Mouse (Mus musculus): ENCODE measurements around the gene Alpl. TPM values are rescaled to one million over a fixed set of nuclear protein-coding genes. Genes with fewer than 3 reads are reported as not detected.

Alpl gene
- polyA plus RNA-seq, 1 experiment, result 569 TPM

GRCm38 (mm10) chr4:137763920-137764495 is 32.2 kb downstream of the Alpl start:
- WGBS, result 53% methylated on average over 8 of the region's 8 CpGs
- Histone ChIP-seq H3K4me1 (ENCODE audit: control insufficient read depth, insufficient read depth, low read length) (peaks cover 9% of the 10 kb centered on the region; the same call in 1 of the 2 replicates), H3K36me3 (ENCODE audit: control insufficient read depth, insufficient read depth, low read length) (no peaks in the 10 kb centered on the region), H3K27ac (ENCODE audit: insufficient read depth, low read depth, low read length) (no peak overlapping the region), H3K4me3 (ENCODE audit: insufficient read depth, low read depth, low read length) (no peak overlapping the region), H3K27me3 (replicated peaks; ENCODE audit: control insufficient read depth, insufficient read depth, low read length) (no peaks in the 10 kb centered on the region)
- peak; percentile 60 for DNase-seq
- TF ChIP-seq CTCF (conservative IDR thresholded peaks at IDR 0.05; ENCODE audit: insufficient read depth, insufficient read length, low read depth, low read length) (no peak), POLR2A (IDR thresholded peaks at IDR 0.05; ENCODE audit: low read depth, low read length) (no peak)

DNA sequence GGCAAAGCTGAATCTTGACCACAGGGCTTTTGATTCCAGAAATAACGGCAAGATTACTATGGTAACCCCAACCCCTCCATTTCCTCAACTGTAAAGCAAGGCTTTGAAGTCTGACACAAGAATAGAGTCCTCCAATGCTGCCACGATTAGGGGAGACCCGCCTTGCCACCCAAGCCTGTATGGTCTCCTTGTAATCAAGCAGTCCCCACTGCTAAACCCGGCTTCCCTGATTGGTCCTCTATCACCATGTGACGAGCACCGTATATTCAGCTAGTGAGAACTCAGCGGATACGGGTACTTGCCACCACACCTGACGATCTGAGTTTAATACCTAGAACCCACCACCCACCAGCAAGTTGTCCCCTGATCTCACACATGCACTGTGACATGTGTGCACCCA is 33.3 kb downstream of the Alpl start:
- Histone ChIP-seq H3K27me3 (replicated peaks; ENCODE audit: control insufficient read depth, insufficient read depth, low read length) (no peaks in the 10 kb centered on the region), H3K4me1 (ENCODE audit: control insufficient read depth, insufficient read depth, low read length) (peaks cover 7% of the 10 kb centered on the region; the same call in 1 of the 2 replicates), H3K36me3 (ENCODE audit: control insufficient read depth, insufficient read depth, low read length) (no peaks in the 10 kb centered on the region), H3K27ac (ENCODE audit: insufficient read depth, low read depth, low read length) (no peak overlapping the region), H3K4me3 (ENCODE audit: insufficient read depth, low read depth, low read length) (no peak overlapping the region)
- TF ChIP-seq POLR2A (IDR thresholded peaks at IDR 0.05; ENCODE audit: low read depth, low read length) (no peak), CTCF (conservative IDR thresholded peaks at IDR 0.05; ENCODE audit: insufficient read depth, insufficient read length, low read depth, low read length) (no peak)
- no peak for DNase-seq
- 84% methylated on average over 9 of the region's 9 CpGs for WGBS

GRCm38 (mm10) chr4:137754446-137754845 is 41.7 kb downstream of the Alpl start:
- peak; percentile 56 for DNase-seq
- WGBS, result 48% methylated on average over 2 of the region's 2 CpGs
- Histone ChIP-seq H3K4me1 (ENCODE audit: control insufficient read depth, insufficient read depth, low read length) (peaks cover 3% of the 10 kb centered on the region; the same call in 1 of the 2 replicates), H3K27ac (ENCODE audit: insufficient read depth, low read depth, low read length) (no peak overlapping the region), H3K4me3 (ENCODE audit: insufficient read depth, low read depth, low read length) (no peak overlapping the region), H3K27me3 (replicated peaks; ENCODE audit: control insufficient read depth, insufficient read depth, low read length) (no peaks in the 10 kb centered on the region), H3K36me3 (ENCODE audit: control insufficient read depth, insufficient read depth, low read length) (no peaks in the 10 kb centered on the region)
- TF ChIP-seq CTCF (conservative IDR thresholded peaks at IDR 0.05; ENCODE audit: insufficient read depth, insufficient read length, low read depth, low read length) (no peak), POLR2A (IDR thresholded peaks at IDR 0.05; ENCODE audit: low read depth, low read length) (no peak)

DNA sequence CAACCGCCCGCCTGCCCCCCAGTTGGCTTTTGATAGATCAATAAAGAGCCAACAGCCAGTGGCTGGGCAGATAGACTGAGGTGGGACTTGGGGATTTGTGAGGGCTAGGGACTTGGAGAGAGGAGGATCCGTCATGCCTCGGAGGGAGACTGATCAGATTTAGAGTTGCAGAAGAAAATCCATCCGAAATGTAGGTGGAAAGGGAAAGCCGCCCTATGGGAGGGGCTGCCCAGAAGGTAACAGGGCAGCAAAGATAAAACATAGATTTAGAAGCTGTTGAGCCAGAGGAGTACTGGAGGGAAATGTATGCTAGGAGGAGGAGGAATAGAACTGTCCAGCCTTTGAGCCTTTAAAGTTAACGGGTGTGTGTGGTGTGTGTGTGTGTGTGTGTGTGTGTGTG is 43.0 kb downstream of the Alpl start:
- no peak for TF ChIP-seq CTCF (conservative IDR thresholded peaks at IDR 0.05; ENCODE audit: insufficient read depth, insufficient read length, low read depth, low read length)
- TF ChIP-seq POLR2A (IDR thresholded peaks at IDR 0.05; ENCODE audit: low read depth, low read length), result no peak
- 78% methylated on average over 7 of the region's 7 CpGs for WGBS
- H3K4me1 ChIP-seq (ENCODE audit: control insufficient read depth, insufficient read depth, low read length), result peaks cover 3% of the 10 kb centered on the region; the same call in 1 of the 2 replicates

GRCm38 (mm10) chr4:137752471-137752870 is 43.7 kb downstream of the Alpl start:
- no peak overlapping the region for H3K27ac ChIP-seq (ENCODE audit: insufficient read depth, low read depth, low read length)
- H3K36me3 ChIP-seq (ENCODE audit: control insufficient read depth, insufficient read depth, low read length), result no peaks in the 10 kb centered on the region
- no peak for DNase-seq
- peaks cover 8% of the 10 kb centered on the region; the same call in 1 of the 2 replicates for H3K4me1 ChIP-seq (ENCODE audit: control insufficient read depth, insufficient read depth, low read length)
- no peaks in the 10 kb centered on the region for H3K27me3 ChIP-seq (replicated peaks; ENCODE audit: control insufficient read depth, insufficient read depth, low read length)
- WGBS, result 84% methylated on average over 15 of the region's 15 CpGs
- H3K4me3 ChIP-seq (ENCODE audit: insufficient read depth, low read depth, low read length), result no peak overlapping the region
- TF ChIP-seq CTCF (conservative IDR thresholded peaks at IDR 0.05; ENCODE audit: insufficient read depth, insufficient read length, low read depth, low read length) (no peak), POLR2A (IDR thresholded peaks at IDR 0.05; ENCODE audit: low read depth, low read length) (no peak)

More for the DNA sequence above, 43.0 kb downstream of the Alpl start:
- Histone ChIP-seq H3K27ac (ENCODE audit: insufficient read depth, low read depth, low read length) (no peak overlapping the region), H3K4me3 (ENCODE audit: insufficient read depth, low read depth, low read length) (no peak overlapping the region), H3K36me3 (ENCODE audit: control insufficient read depth, insufficient read depth, low read length) (no peaks in the 10 kb centered on the region), H3K27me3 (replicated peaks; ENCODE audit: control insufficient read depth, insufficient read depth, low read length) (no peaks in the 10 kb centered on the region)
- no peak for DNase-seq

- 29% methylated on average over 9 of the region's 9 CpGs for WGBS
- H3K27ac ChIP-seq (ENCODE audit: insufficient read depth, low read depth, low read length), result no peak overlapping the region
- no peaks in the 10 kb centered on the region for H3K36me3 ChIP-seq (ENCODE audit: control insufficient read depth, insufficient read depth, low read length)
- H3K4me3 ChIP-seq (ENCODE audit: insufficient read depth, low read depth, low read length), result no peak overlapping the region
- peak; percentile 83 for DNase-seq
- H3K27me3 ChIP-seq (replicated peaks; ENCODE audit: control insufficient read depth, insufficient read depth, low read length), result no peaks in the 10 kb centered on the region
- H3K4me1 ChIP-seq (ENCODE audit: control insufficient read depth, insufficient read depth, low read length), result peaks cover 13% of the 10 kb centered on the region
- TF ChIP-seq POLR2A (IDR thresholded peaks at IDR 0.05; ENCODE audit: low read depth, low read length) (no peak), CTCF (conservative IDR thresholded peaks at IDR 0.05; ENCODE audit: insufficient read depth, insufficient read length, low read depth, low read length) (no peak)
These were observed 44.5 kb downstream of the Alpl start for GRCm38 (mm10) chr4:137751717-137752116.

- Histone ChIP-seq H3K4me1 (ENCODE audit: control insufficient read depth, insufficient read depth, low read length) (peaks cover 16% of the 10 kb centered on the region), H3K36me3 (ENCODE audit: control insufficient read depth, insufficient read depth, low read length) (no peaks in the 10 kb centered on the region), H3K27ac (ENCODE audit: insufficient read depth, low read depth, low read length) (no peak overlapping the region), H3K27me3 (replicated peaks; ENCODE audit: control insufficient read depth, insufficient read depth, low read length) (no peaks in the 10 kb centered on the region), H3K4me3 (ENCODE audit: insufficient read depth, low read depth, low read length) (no peak overlapping the region)
- DNase-seq, result no peak
- TF ChIP-seq POLR2A (IDR thresholded peaks at IDR 0.05; ENCODE audit: low read depth, low read length), result no peak
- WGBS, result 36% methylated on average over 8 of the region's 8 CpGs
These were observed 44.9 kb downstream of the Alpl start for GRCm38 (mm10) chr4:137751310-137751709.

Data from kidney, adult 2 months (tissue).